Mouse (Mus musculus) urinary bladder, adult 18-20 months (tissue): Measurements from ENCODE around the gene Ovch2.

Experiments used
- DNase-seq, 2 experiments: peaks; one replicate each; pipeline ENCODE4 v3.0.0; 2022; ENCODE audit warnings: low spot score in 2 of 2, mixed read lengths in 2 of 2

The Ovch2 gene

GRCm38 (mm10) chr7:107744454-107744853 lies 56.6 kb downstream of the Ovch2 start:
- no peak for DNase-seq

DNA sequence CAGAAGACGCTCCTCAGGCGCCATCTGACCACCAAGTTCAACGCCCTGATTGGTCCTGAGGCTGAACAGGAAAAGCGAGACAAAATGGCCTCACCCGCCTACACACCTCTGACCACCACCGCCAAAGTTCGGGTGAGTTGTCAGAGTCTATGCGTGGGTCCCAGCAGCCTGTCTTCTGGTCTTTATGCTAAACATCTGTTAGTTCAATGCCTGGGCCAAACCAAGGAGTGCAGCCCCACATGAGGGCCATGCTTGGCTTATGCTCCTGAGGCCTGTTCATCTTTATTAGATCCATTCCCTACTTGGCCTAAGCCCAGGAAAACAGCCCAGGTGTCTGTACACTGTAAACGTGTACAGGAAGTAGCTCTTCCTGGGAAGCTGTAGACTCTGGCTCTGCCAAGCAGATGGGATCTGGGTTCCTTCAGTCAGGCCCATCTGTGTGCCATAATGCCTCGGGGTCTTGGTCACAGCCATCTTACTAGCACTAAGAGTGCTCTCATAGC lies 58.0 kb downstream of the Ovch2 start:
- no peak for DNase-seq

DNA sequence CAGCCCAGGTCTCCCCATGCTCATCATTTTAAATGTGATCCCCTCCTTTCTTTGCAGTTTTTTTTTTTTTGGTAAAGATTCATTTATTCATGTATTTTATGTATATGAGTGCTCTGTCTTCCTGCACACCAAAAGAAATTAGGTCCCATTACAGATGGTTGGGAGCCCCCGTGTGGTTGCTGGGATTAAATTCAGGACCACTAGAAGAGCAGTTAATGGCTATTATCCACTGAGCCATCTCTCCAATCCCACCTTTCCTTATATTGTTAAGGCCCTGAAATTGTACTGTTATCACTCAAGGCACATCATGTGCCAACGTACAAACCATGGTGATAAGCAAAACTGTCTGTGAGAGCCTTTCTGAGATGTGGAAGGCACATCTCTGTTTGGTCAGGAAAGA lies 62.3 kb downstream of the Ovch2 start:
- no peak for DNase-seq

- no peak for DNase-seq
Observed at GRCm38 (mm10) chr7:107733162-107733561, 67.8 kb downstream of the Ovch2 start.
